Mouse (Mus musculus) E14TG2a.4 (cell line): ENCODE measurements around the gene Samsn1.

Experiments
- H3K27me3 ChIP-seq: 2 replicates; pipeline ENCODE4 v1.6.1; 2014; ENCODE audit warnings: low read length, control low read depth; ENCODE audit not compliant: insufficient read depth
- H3K36me3 ChIP-seq: 2 replicates; pipeline ENCODE4 v1.6.1; 2014; ENCODE audit warnings: low read length, control low read depth; ENCODE audit not compliant: insufficient read depth
- H3K4me1 ChIP-seq: replicated peaks from 2 replicates; pipeline ENCODE4 v1.6.1; 2014; ENCODE audit warnings: low read depth, low read length, control low read depth
- H3K4me3 ChIP-seq: replicated peaks from 2 replicates; pipeline ENCODE4 v1.5.1; 2014; ENCODE audit warnings: mild to moderate bottlenecking, low read length
- H3K9me3 ChIP-seq: 2 replicates; pipeline ENCODE4 v1.6.1; 2014; ENCODE audit warnings: low read length, control low read depth
- CTCF ChIP-seq: conservative IDR thresholded peaks from 2 replicates; pipeline ENCODE4 v1.5.1; 2014; ENCODE audit warnings: low read length
- NANOG ChIP-seq: IDR thresholded peaks from 2 replicates; pipeline ENCODE4 v1.6.1; 2014; ENCODE audit warnings: borderline replicate concordance, low read length, mixed read lengths
- POU5F1 ChIP-seq: IDR thresholded peaks from 2 replicates; pipeline ENCODE4 v1.6.1; 2014; ENCODE audit warnings: low read length, borderline replicate concordance

Gene Samsn1

DNA sequence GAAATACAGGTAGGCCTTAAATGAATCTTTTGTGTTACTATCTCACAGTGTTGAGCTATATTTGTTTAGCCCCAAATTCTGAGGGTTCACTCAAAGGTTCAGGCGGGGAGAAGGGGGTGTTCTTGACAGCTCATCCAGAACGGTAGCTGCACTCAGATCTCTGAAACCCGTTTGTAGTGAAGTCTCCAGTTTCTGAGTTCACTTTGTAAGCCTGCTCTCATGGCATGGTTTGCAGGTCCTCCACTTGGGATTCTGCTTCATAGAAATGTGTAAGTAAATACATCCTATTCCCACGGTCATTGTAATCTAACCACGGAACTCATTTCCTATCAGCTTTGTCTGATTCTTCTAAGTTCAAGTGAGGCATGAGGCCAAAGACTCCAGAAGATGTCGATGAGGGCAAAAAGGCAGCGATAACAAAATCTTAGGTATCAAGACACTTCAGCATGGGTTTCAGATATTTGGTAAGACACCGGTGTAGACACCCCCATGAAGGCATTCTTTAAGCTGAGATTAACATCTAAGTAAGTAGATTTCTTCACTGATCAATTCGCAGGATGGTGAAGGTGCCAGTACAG is 18.2 kb downstream of the Samsn1 start:
- Histone ChIP-seq H3K9me3 (no peaks in the 10 kb centered on the region), H3K27me3 (no peaks in the 10 kb centered on the region), H3K36me3 (no peaks in the 10 kb centered on the region), H3K4me1 (no peaks in the 10 kb centered on the region), H3K4me3 (no peak overlapping the region)
- TF ChIP-seq POU5F1 = no peak
- no peak for TF ChIP-seq CTCF
- TF ChIP-seq NANOG = no peak

- TF ChIP-seq POU5F1 (no peak), CTCF (no peak)
- no peaks in the 10 kb centered on the region for H3K4me1 ChIP-seq
- H3K9me3 ChIP-seq = no peaks in the 10 kb centered on the region
- H3K36me3 ChIP-seq = no peaks in the 10 kb centered on the region
- H3K4me3 ChIP-seq = no peak overlapping the region
- H3K27me3 ChIP-seq = no peaks in the 10 kb centered on the region
Observed at GRCm38 (mm10) chr16:76002870-76003572, 19.1 kb downstream of the Samsn1 start.

DNA sequence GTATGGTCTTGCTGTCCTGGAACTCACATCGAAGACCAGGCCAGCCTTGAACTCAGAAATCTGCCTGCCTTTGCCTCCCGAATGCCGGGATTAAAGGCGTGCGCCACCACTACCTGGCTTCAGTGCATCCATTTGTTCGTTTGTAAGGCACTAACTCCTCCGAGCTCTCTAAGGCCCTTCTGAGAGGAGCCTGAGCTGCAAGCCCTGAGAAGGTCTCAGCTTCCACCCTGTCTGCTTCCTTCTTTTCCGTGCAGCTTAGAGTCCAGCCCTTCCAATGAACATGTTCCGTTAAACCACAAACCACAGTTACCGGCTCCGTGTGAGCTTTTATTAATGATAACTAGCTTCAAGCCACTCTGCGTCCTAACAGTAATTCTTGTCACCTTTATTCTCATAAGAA is 19.8 kb downstream of the Samsn1 start:
- TF ChIP-seq POU5F1 (no peak), NANOG (no peak), CTCF (no peak)
- Histone ChIP-seq H3K9me3 (0 out of 2 replicates have a peak, but pooled peaks cover 2% of the 10 kb centered on the region), H3K36me3 (no peaks in the 10 kb centered on the region), H3K4me1 (no peaks in the 10 kb centered on the region), H3K4me3 (no peak overlapping the region), H3K27me3 (no peaks in the 10 kb centered on the region)

GRCm38 (mm10) chr16:76001788-76002187 is 20.3 kb downstream of the Samsn1 start:
- no peak for TF ChIP-seq NANOG
- no peak for TF ChIP-seq POU5F1
- no peak for TF ChIP-seq CTCF
- Histone ChIP-seq H3K27me3 (no peaks in the 10 kb centered on the region), H3K36me3 (no peaks in the 10 kb centered on the region), H3K4me3 (no peak overlapping the region), H3K4me1 (no peaks in the 10 kb centered on the region), H3K9me3 (0 out of 2 replicates have a peak, but pooled peaks cover 2% of the 10 kb centered on the region)

GRCm38 (mm10) chr16:76000127-76000526 is 22.0 kb downstream of the Samsn1 start:
- no peaks in the 10 kb centered on the region for H3K27me3 ChIP-seq
- H3K36me3 ChIP-seq = no peaks in the 10 kb centered on the region
- TF ChIP-seq POU5F1 (no peak), CTCF (no peak), NANOG (no peak)

DNA sequence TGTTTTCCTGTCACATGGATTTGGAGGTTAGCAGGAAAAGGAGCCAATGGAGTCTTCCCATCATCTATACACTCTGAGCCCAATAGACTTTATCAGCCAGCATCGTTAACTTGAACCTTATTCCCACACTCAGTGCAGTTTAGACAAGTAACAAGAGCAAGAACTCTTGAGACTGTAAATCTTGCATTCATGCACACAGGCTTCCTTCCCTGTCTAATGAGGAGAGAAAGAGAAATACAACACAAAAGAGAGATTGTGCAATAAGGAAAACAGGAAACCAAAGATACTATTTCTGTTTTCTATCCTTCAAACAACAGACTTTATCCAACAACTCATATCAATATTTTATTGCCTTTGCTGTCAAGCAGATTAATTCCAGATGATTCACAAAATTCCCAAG is 31.9 kb downstream of the Samsn1 start:
- Histone ChIP-seq H3K4me3 (no peak overlapping the region), H3K4me1 (no peaks in the 10 kb centered on the region), H3K9me3 (0 out of 2 replicates have a peak, but pooled peaks cover under 1% of the 10 kb centered on the region), H3K27me3 (no peaks in the 10 kb centered on the region), H3K36me3 (no peaks in the 10 kb centered on the region)
- TF ChIP-seq NANOG (no peak), CTCF (no peak), POU5F1 (no peak)

More at GRCm38 (mm10) chr16:76000127-76000526, 22.0 kb downstream of the Samsn1 start:
- Histone ChIP-seq H3K4me3 (no peak overlapping the region), H3K9me3 (0 out of 2 replicates have a peak, but pooled peaks cover 2% of the 10 kb centered on the region), H3K4me1 (no peaks in the 10 kb centered on the region)

DNA sequence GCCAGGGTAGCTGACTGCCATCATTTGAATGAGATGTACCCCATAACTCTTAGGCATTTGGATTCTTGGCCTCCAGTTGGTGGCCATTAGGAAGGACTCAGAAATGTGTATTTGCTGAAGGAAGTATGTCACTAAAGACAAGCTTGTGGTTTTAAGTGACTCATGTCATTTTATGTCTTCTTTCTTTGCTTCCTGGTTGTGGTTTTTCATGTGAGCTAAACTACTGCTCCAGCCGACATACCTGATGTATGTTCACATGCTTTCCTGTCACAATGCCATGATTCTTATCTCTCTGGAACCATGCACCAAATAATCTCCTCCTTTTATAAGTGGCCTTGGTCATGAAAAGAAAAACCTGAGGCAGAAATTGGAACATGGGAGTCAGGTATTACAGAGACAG is 38.2 kb downstream of the Samsn1 start:
- Histone ChIP-seq H3K4me3 (no peak overlapping the region), H3K9me3 (peaks cover 21% of the 10 kb centered on the region), H3K36me3 (no peaks in the 10 kb centered on the region), H3K4me1 (no peaks in the 10 kb centered on the region), H3K27me3 (no peaks in the 10 kb centered on the region)
- TF ChIP-seq NANOG (no peak), POU5F1 (no peak), CTCF (no peak)

DNA sequence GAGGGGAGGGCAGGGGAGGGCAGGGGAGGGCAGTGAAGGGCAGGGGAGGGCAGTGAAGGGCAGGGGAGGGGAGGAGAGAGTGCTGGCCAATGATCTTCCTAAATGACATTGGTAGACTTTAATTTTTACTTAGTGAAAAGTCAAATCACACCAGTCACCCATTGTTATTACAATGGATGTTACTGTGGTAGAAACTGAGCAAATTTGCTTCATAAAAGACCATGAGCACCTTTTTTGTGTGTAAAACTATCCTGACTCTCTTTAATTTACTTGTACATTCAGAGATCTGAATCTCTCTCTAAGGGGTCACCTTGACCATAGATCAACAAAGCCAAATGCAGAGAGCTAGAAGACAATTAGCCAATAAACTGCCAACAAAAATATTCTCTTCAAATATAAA is 42.7 kb downstream of the Samsn1 start:
- Histone ChIP-seq H3K9me3 (peaks cover 38% of the 10 kb centered on the region), H3K36me3 (no peaks in the 10 kb centered on the region), H3K27me3 (no peaks in the 10 kb centered on the region), H3K4me3 (no peak overlapping the region), H3K4me1 (no peaks in the 10 kb centered on the region)
- TF ChIP-seq CTCF (no peak), POU5F1 (no peak; the same call in 1 of the 2 replicates), NANOG (peak; percentile 92)
